Mouse (Mus musculus): ENCODE results near the gene Dcp1a. TPM values are rescaled to one million over a fixed set of nuclear protein-coding genes. Genes with fewer than 3 reads are reported as not detected.

Gene Dcp1a
- polyA plus RNA-seq, 2 experiments, result 6.2 to 12.5 TPM

GRCm38 (mm10) chr14:30556651-30557050 is 77.3 kb downstream of the Dcp1a start:
- DNase-seq (ENCODE audit: low read depth in 3 of 3, low spot score in 3 of 3) (no peak), ATAC-seq (ENCODE audit: insufficient read depth) (no peak)
- Histone ChIP-seq H3K4me2 (ENCODE audit: low read depth) (no peak overlapping the region), H3K27ac (no peak overlapping the region), H3K36me3 (replicated peaks; ENCODE audit: control insufficient read depth, insufficient read depth, low read depth) (peaks cover 40% of the 10 kb centered on the region), H3K4me3 (ENCODE audit: insufficient read depth in 1 of 2, low read depth in 2 of 2, low read length in 2 of 2) (no peak overlapping the region), H3K4me1 (replicated peaks; ENCODE audit: control insufficient read depth in 2 of 2, insufficient read depth in 2 of 2, low read length in 1 of 2) (peaks cover 9 to 13% of the 10 kb centered on the region in 2 experiments), H3K9ac (replicated peaks) (no peak overlapping the region), H3K9me3 (ENCODE audit: control insufficient read depth, low read length) (no peaks in the 10 kb centered on the region), H3K27me3 (ENCODE audit: control insufficient read depth, insufficient read depth, low read length) (no peaks in the 10 kb centered on the region)
- no peak for TF ChIP-seq EP300 (IDR thresholded peaks at IDR 0.05; ENCODE audit: low read depth)
- TF ChIP-seq CTCF (IDR thresholded peaks at IDR 0.05; ENCODE audit: low read depth), result no peak
- WGBS (ENCODE audit: insufficient replicate concordance), result 78% methylated on average over 2 of the region's 2 CpGs

GRCm38 (mm10) chr14:30557730-30558129 is 78.4 kb downstream of the Dcp1a start:
- ATAC-seq (ENCODE audit: insufficient read depth) (no peak), DNase-seq (ENCODE audit: low read depth in 3 of 3, low spot score in 3 of 3) (no peak)
- H3K27me3 ChIP-seq (ENCODE audit: control insufficient read depth, insufficient read depth, low read length), result no peaks in the 10 kb centered on the region
- H3K36me3 ChIP-seq (replicated peaks; ENCODE audit: control insufficient read depth, insufficient read depth, low read depth), result peaks cover 40% of the 10 kb centered on the region
- no peaks in the 10 kb centered on the region for H3K9me3 ChIP-seq (ENCODE audit: control insufficient read depth, low read length)
- WGBS (ENCODE audit: insufficient replicate concordance), result 81% methylated on average over 9 of the region's 9 CpGs
- TF ChIP-seq CTCF (IDR thresholded peaks at IDR 0.05; ENCODE audit: low read depth) (no peak), EP300 (IDR thresholded peaks at IDR 0.05; ENCODE audit: low read depth) (no peak)
- no peak overlapping the region for H3K4me2 ChIP-seq (ENCODE audit: low read depth)
- no peak overlapping the region for H3K9ac ChIP-seq (replicated peaks)
- no peak overlapping the region for H3K4me3 ChIP-seq (ENCODE audit: insufficient read depth in 1 of 2, low read depth in 2 of 2, low read length in 2 of 2)
- H3K4me1 ChIP-seq (replicated peaks; ENCODE audit: control insufficient read depth in 2 of 2, insufficient read depth in 2 of 2, low read length in 1 of 2), result peaks cover 7 to 16% of the 10 kb centered on the region in 2 experiments
- no peak overlapping the region for H3K27ac ChIP-seq

- TF ChIP-seq EP300 (IDR thresholded peaks at IDR 0.05; ENCODE audit: low read depth) (no peak), CTCF (IDR thresholded peaks at IDR 0.05; ENCODE audit: low read depth) (no peak)
- no peak overlapping the region for H3K4me2 ChIP-seq (ENCODE audit: low read depth)
- H3K27ac ChIP-seq, result no peak overlapping the region
- H3K9ac ChIP-seq (replicated peaks), result no peak overlapping the region
- peaks cover 18 to 24% of the 10 kb centered on the region in 2 experiments for H3K4me1 ChIP-seq (replicated peaks; ENCODE audit: control insufficient read depth in 2 of 2, insufficient read depth in 2 of 2, low read length in 1 of 2)
- H3K27me3 ChIP-seq (ENCODE audit: control insufficient read depth, insufficient read depth, low read length), result no peaks in the 10 kb centered on the region
- 90% methylated on average over 17 of the region's 17 CpGs for WGBS (ENCODE audit: insufficient replicate concordance)
- no peak overlapping the region for H3K4me3 ChIP-seq (ENCODE audit: insufficient read depth in 1 of 2, low read depth in 2 of 2, low read length in 2 of 2)
- no peaks in the 10 kb centered on the region for H3K9me3 ChIP-seq (ENCODE audit: control insufficient read depth, low read length)
- no peak for ATAC-seq (ENCODE audit: insufficient read depth)
- peaks cover 40% of the 10 kb centered on the region for H3K36me3 ChIP-seq (replicated peaks; ENCODE audit: control insufficient read depth, insufficient read depth, low read depth)
- DNase-seq (ENCODE audit: low read depth in 3 of 3, low spot score in 3 of 3), result no peak
Observed at GRCm38 (mm10) chr14:30559321-30559850, 80.1 kb downstream of the Dcp1a start.

GRCm38 (mm10) chr14:30560803-30561389 is 81.6 kb downstream of the Dcp1a start:
- H3K4me1 ChIP-seq (replicated peaks; ENCODE audit: control insufficient read depth in 2 of 2, insufficient read depth in 2 of 2, low read length in 1 of 2), result peaks cover 24 to 30% of the 10 kb centered on the region in 2 experiments

GRCm38 (mm10) chr14:30561470-30562187 is 82.3 kb downstream of the Dcp1a start:
- no peak overlapping the region for H3K4me3 ChIP-seq (ENCODE audit: insufficient read depth in 1 of 2, low read depth in 2 of 2, low read length in 2 of 2)
- ATAC-seq (ENCODE audit: insufficient read depth), result peak; percentile 95
- peak overlapping the region; percentile 35 for H3K4me2 ChIP-seq (ENCODE audit: low read depth)
- TF ChIP-seq CTCF (IDR thresholded peaks at IDR 0.05; ENCODE audit: low read depth), result no peak
- peak; percentile 88 for TF ChIP-seq EP300 (IDR thresholded peaks at IDR 0.05; ENCODE audit: low read depth)
- no peaks in the 10 kb centered on the region for H3K27me3 ChIP-seq (ENCODE audit: control insufficient read depth, insufficient read depth, low read length)
- H3K4me1 ChIP-seq (replicated peaks; ENCODE audit: control insufficient read depth in 2 of 2, insufficient read depth in 2 of 2, low read length in 1 of 2), result peaks cover 24 to 30% of the 10 kb centered on the region in 2 experiments
- DNase-seq (ENCODE audit: low read depth in 3 of 3, low spot score in 3 of 3), result peak; percentile 73 to 82 (median 81)
- 42% methylated on average over 14 of the region's 14 CpGs for WGBS (ENCODE audit: insufficient replicate concordance)
- H3K9me3 ChIP-seq (ENCODE audit: control insufficient read depth, low read length), result no peaks in the 10 kb centered on the region
- H3K36me3 ChIP-seq (replicated peaks; ENCODE audit: control insufficient read depth, insufficient read depth, low read depth), result peaks cover 50% of the 10 kb centered on the region
- H3K27ac ChIP-seq, result peak overlapping the region; percentile 81
- H3K9ac ChIP-seq (replicated peaks), result peak overlapping the region; percentile 32

More at GRCm38 (mm10) chr14:30560803-30561389, 81.6 kb downstream of the Dcp1a start:
- Histone ChIP-seq H3K36me3 (replicated peaks; ENCODE audit: control insufficient read depth, insufficient read depth, low read depth) (peaks cover 50% of the 10 kb centered on the region), H3K9me3 (ENCODE audit: control insufficient read depth, low read length) (no peaks in the 10 kb centered on the region), H3K9ac (replicated peaks) (no peak overlapping the region), H3K27me3 (ENCODE audit: control insufficient read depth, insufficient read depth, low read length) (no peaks in the 10 kb centered on the region), H3K27ac (peak overlapping the region; percentile 81), H3K4me2 (ENCODE audit: low read depth) (no peak overlapping the region), H3K4me3 (ENCODE audit: insufficient read depth in 1 of 2, low read depth in 2 of 2, low read length in 2 of 2) (no peak overlapping the region)
- peak; percentile 21; the same call in 1 of the 2 replicates for TF ChIP-seq CTCF (IDR thresholded peaks at IDR 0.05; ENCODE audit: low read depth)
- no peak for TF ChIP-seq EP300 (IDR thresholded peaks at IDR 0.05; ENCODE audit: low read depth)
- DNase-seq (ENCODE audit: low read depth in 3 of 3, low spot score in 3 of 3) (no peak), ATAC-seq (ENCODE audit: insufficient read depth) (no peak)
- WGBS (ENCODE audit: insufficient replicate concordance), result 79% methylated on average over 13 of the region's 13 CpGs

Measured in liver, embryonic 14.5 days (tissue).